ENCODE assay signal across 15 mouse cellular contexts in the genomic region with DNA sequence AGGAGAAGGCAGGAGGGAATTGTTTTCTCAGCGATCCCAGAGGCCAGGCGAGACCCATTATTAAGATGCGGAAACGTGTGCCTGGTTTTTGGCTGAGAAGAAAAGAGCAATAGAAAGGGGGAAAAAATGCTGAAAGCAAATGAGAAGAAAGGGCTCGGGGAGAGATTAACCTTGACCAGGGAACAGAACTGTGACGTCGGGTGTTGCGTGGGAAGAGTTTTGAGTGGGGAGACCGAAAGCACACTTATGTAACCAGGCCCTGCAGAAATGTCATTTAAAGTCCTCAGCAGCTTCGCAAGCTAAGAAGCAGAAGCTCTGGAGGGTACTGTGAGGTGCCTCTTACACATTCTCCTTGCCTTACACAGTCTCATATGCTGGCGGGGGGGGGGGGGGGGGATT.
DNase-seq lines count a peak whose midpoint lies in the region; ATAC-seq and TF ChIP-seq lines count a peak whose summit lies in the region.
"Had no signal": no experiment of that assay in that cellular context is flagged by ENCODE, and none has a peak within 500 bp of the region (broad histone marks: within the 10 kb centered on the region; RNA-seq: fewer than 3 reads in every experiment).

No protein-coding gene starts in this region.

- no peak for TF ChIP-seq POLR2A in olfactory bulb, adult 2 months (IDR thresholded peaks at IDR 0.05; ENCODE audit: insufficient read depth, low read depth, low read length)

- no peak for TF ChIP-seq CTCF in layer of hippocampus, adult 2 months (conservative IDR thresholded peaks at IDR 0.05)
- no peak for TF ChIP-seq CTCF in olfactory bulb, adult 2 months (IDR thresholded peaks at IDR 0.05; ENCODE audit: insufficient read depth, low read depth, low read length)

- H3K9me3 ChIP-seq in liver, embryonic 12.5 days (replicated peaks): no peaks in the 10 kb centered on the region
- H3K9me3 ChIP-seq: forebrain, embryonic 10.5 days; heart, embryonic 13.5 days; limb, embryonic 10.5 days; midbrain, embryonic 13.5 days had no signal

- no peak overlapping the region for H3K4me3 ChIP-seq in liver, embryonic 12.5 days
- no peak overlapping the region; the same call in 1 of the 2 replicates for H3K4me3 ChIP-seq in layer of hippocampus, adult 2 months
- no peak overlapping the region for H3K4me3 ChIP-seq in olfactory bulb, adult 2 months (ENCODE audit: insufficient read depth, low read depth, low read length)
- H3K4me3 ChIP-seq: forebrain, embryonic 10.5 days; heart, embryonic 13.5 days; limb, embryonic 10.5 days; midbrain, embryonic 13.5 days had no signal

- H3K4me2 ChIP-seq in liver, embryonic 12.5 days: peak overlapping the region; percentile 2; the same call in 1 of the 2 replicates
- H3K4me2 ChIP-seq: heart, embryonic 13.5 days; midbrain, embryonic 13.5 days had no signal

- H3K27me3 ChIP-seq in liver, embryonic 12.5 days (replicated peaks): no peaks in the 10 kb centered on the region
- H3K27me3 ChIP-seq: CH12.LX; heart, embryonic 13.5 days; midbrain, embryonic 13.5 days had no signal

- 0 out of 2 replicates have a peak, but pooled peaks cover 5% of the 10 kb centered on the region for H3K4me1 ChIP-seq in liver, embryonic 12.5 days
- H3K4me1 ChIP-seq in olfactory bulb, adult 2 months (ENCODE audit: control insufficient read depth, insufficient read depth, low read length): peaks cover 9% of the 10 kb centered on the region

- no peak for ATAC-seq in liver, embryonic 12.5 days
- ATAC-seq in cerebellum, adult (ENCODE audit: insufficient number of reproducible peaks, low FRiP score, low TSS enrichment): no peak
- ATAC-seq: midbrain, embryonic 13.5 days had no signal

- no peak overlapping the region for H3K27ac ChIP-seq in liver, embryonic 12.5 days
- peak overlapping the region; percentile 72 for H3K27ac ChIP-seq in layer of hippocampus, adult 2 months
- H3K27ac ChIP-seq in olfactory bulb, adult 2 months (ENCODE audit: insufficient read depth, low read depth, low read length): peak overlapping the region; percentile 80
- H3K27ac ChIP-seq: forebrain, embryonic 10.5 days; heart, embryonic 13.5 days; limb, embryonic 10.5 days; midbrain, embryonic 13.5 days had no signal

- H3K36me3 ChIP-seq in liver, embryonic 12.5 days: no peaks in the 10 kb centered on the region
- H3K36me3 ChIP-seq: forebrain, embryonic 10.5 days; heart, embryonic 13.5 days; limb, embryonic 10.5 days; midbrain, embryonic 13.5 days had no signal

- H3K9ac ChIP-seq in liver, embryonic 12.5 days: no peak overlapping the region
- H3K9ac ChIP-seq: heart, embryonic 13.5 days; midbrain, embryonic 13.5 days had no signal

- WGBS in liver, embryonic 12.5 days (ENCODE audit: insufficient replicate concordance): 76% methylated on average over 11 of the region's 11 CpGs
- WGBS in olfactory bulb, adult 2 months: 23% methylated on average over 11 of the region's 11 CpGs

- DNase-seq in liver: no peak
- peak; percentile 93 for DNase-seq in brain, adult 2 months (ENCODE audit: low read depth, low spot score)
- DNase-seq in layer of hippocampus, adult 2 months (ENCODE audit: low spot score in 2 of 2): peak; percentile 62 to 66
- DNase-seq in kidney, adult 8-10 months: no peak
- DNase-seq in heart, adult 9 months (ENCODE audit: low spot score in 2 of 2): no peak
- DNase-seq: cerebellum, adult 9-10 months; thymus, postnatal 14 days had no signal

Comparison
In these comparisons a context has a peak if more than half of its experiments do, and no peak if none do; other contexts are left out.
1. DNase-seq: peak in brain, adult 2 months (single experiment) and layer of hippocampus, adult 2 months (2 of 2); none in liver (single experiment), kidney, adult 8-10 months (0 of 2) and heart, adult 9 months (0 of 2).